Mouse (Mus musculus) embryonic fibroblast, embryonic 13.5 days (primary cell): Measurements from ENCODE around the gene Syt14.

ENCODE experiments used
- CTCF ChIP-seq: IDR thresholded peaks from 2 replicates; pipeline ENCODE4 v1.5.1; 2011; ENCODE audit warnings: mild to moderate bottlenecking, control low read depth, low read length, moderate library complexity, borderline replicate concordance; ENCODE audit not compliant: insufficient read depth
- POLR2A ChIP-seq: IDR thresholded peaks from 2 replicates; pipeline ENCODE4 v1.6.1; 2011; ENCODE audit warnings: low read depth, mild to moderate bottlenecking, control low read depth, low read length, moderate library complexity

GRCm38 (mm10) chr1:193000908-193001307 lies 34.7 kb downstream of the Syt14 start:
- no peak for TF ChIP-seq CTCF
- no peak for TF ChIP-seq POLR2A
